Mouse (Mus musculus) limb, embryonic 15.5 days (tissue): Measurements from ENCODE around the gene Foxq1. TPM values are rescaled to one million over a fixed set of nuclear protein-coding genes. Genes with fewer than 3 reads are reported as not detected.

Experiments
- ATAC-seq: fragments of 200-750 bp; cut with Nextera tagmentation; 2 replicates; pipeline ENCODE4 v1.8.0; 2017; ENCODE audit warnings: low read depth, moderate TSS enrichment; ENCODE audit not compliant: insufficient number of reproducible peaks, low FRiP score, low TSS enrichment
- H3K27ac ChIP-seq: fragments of 300-500 bp; sonication (generic); 2 replicates; pipeline ENCODE4 v1.5.1; 2015; ENCODE audit warnings: moderate library complexity, mild to moderate bottlenecking, inconsistent platforms
- H3K27me3 ChIP-seq: fragments of 300-500 bp; sonication (generic); 2 replicates; pipeline ENCODE4 v1.6.1; 2015; ENCODE audit warnings: inconsistent platforms
- H3K36me3 ChIP-seq: fragments of 300-500 bp; sonication (generic); 2 replicates; pipeline ENCODE4 v1.6.1; 2015; ENCODE audit warnings: inconsistent platforms
- H3K4me1 ChIP-seq: fragments of 300-500 bp; sonication (generic); 2 replicates; pipeline ENCODE4 v1.6.1; 2015; ENCODE audit warnings: inconsistent platforms
- H3K4me2 ChIP-seq: fragments of 300-500 bp; sonication (generic); 2 replicates; pipeline ENCODE4 v1.6.1; 2015; ENCODE audit warnings: mild to moderate bottlenecking, inconsistent platforms
- H3K4me3 ChIP-seq: fragments of 300-500 bp; sonication (generic); 2 replicates; pipeline ENCODE4 v1.5.1; 2015; ENCODE audit warnings: mild to moderate bottlenecking, inconsistent platforms
- H3K9ac ChIP-seq: fragments of 300-500 bp; sonication (generic); 2 replicates; pipeline ENCODE4 v1.6.1; 2015; ENCODE audit warnings: inconsistent platforms
- H3K9me3 ChIP-seq: fragments of 300-500 bp; sonication (generic); 2 replicates; pipeline ENCODE4 v1.6.1; 2016; ENCODE audit warnings: inconsistent platforms
- WGBS: fragments of 180-500 bp; shearing (Covaris S2); methylation state at CpG from one replicate; pipeline ENCODE4 v1.1.7; 2015; 5-methylcytosine and 5-hydroxymethylcytosine counted together
- polyA plus RNA-seq: library from polyadenylated mRNA; unstranded; fragments of >200 nt; fragmentation: Nextera tagmentation; extraction: Ambion mirVana; gene quantifications from 2 replicates; pipeline ENCODE4 v1.2.1, GENCODE M21; 2015

The Foxq1 gene
- polyA plus RNA-seq: 2.0 TPM in 2 replicates

- Histone ChIP-seq H3K4me1 (peaks cover 30% of the 10 kb centered on the region), H3K4me2 (no peak within 1 kb of the TSS), H3K9me3 (no peaks in the 10 kb centered on the region), H3K27ac (no peak within 1 kb of the TSS), H3K9ac (no peak within 1 kb of the TSS), H3K36me3 (no peaks in the 10 kb centered on the region), H3K4me3 (no peak within 1 kb of the TSS), H3K27me3 (peaks cover 73% of the 10 kb centered on the region)
- no peak for ATAC-seq
- WGBS: 74% methylated on average over 4 of the region's 4 CpGs
Measured at GRCm38 (mm10) chr13:31555834-31556233, at the start of gene Foxq1. Gene Foxq1, plus strand, starts transcription at chr13:31556134.

- ATAC-seq: no peak
Measured at GRCm38 (mm10) chr13:31506494-31507167, 49.3 kb upstream of the Foxq1 start.

GRCm38 (mm10) chr13:31515261-31515660, 40.7 kb upstream of the Foxq1 start:
- Histone ChIP-seq H3K4me2 (no peak overlapping the region), H3K9ac (no peak overlapping the region), H3K27me3 (no peaks in the 10 kb centered on the region), H3K4me3 (no peak overlapping the region), H3K9me3 (no peaks in the 10 kb centered on the region), H3K27ac (no peak overlapping the region), H3K4me1 (no peaks in the 10 kb centered on the region; the same call in 1 of the 2 replicates), H3K36me3 (no peaks in the 10 kb centered on the region)
- WGBS: 81% methylated on average over 7 of the region's 7 CpGs
- no peak for ATAC-seq

More at GRCm38 (mm10) chr13:31506494-31507167, 49.3 kb upstream of the Foxq1 start:
- 70% methylated on average over 8 of the region's 8 CpGs for WGBS
- no peak overlapping the region for H3K4me2 ChIP-seq
- no peak overlapping the region for H3K27ac ChIP-seq
- H3K4me3 ChIP-seq: no peak overlapping the region
- no peaks in the 10 kb centered on the region for H3K4me1 ChIP-seq
- no peaks in the 10 kb centered on the region for H3K36me3 ChIP-seq
- no peak overlapping the region for H3K9ac ChIP-seq
- H3K27me3 ChIP-seq: no peaks in the 10 kb centered on the region
- H3K9me3 ChIP-seq: no peaks in the 10 kb centered on the region

- Histone ChIP-seq H3K4me3 (no peak overlapping the region), H3K36me3 (no peaks in the 10 kb centered on the region), H3K4me1 (no peaks in the 10 kb centered on the region; the same call in 1 of the 2 replicates), H3K27me3 (no peaks in the 10 kb centered on the region), H3K27ac (no peak overlapping the region), H3K4me2 (no peak overlapping the region), H3K9ac (no peak overlapping the region), H3K9me3 (no peaks in the 10 kb centered on the region)
- 45% methylated on average over 10 of the region's 10 CpGs for WGBS
- no peak for ATAC-seq
Measured at GRCm38 (mm10) chr13:31518411-31518886, 37.5 kb upstream of the Foxq1 start.

- Histone ChIP-seq H3K27ac (no peak overlapping the region), H3K9ac (no peak overlapping the region), H3K36me3 (no peaks in the 10 kb centered on the region), H3K4me2 (no peak overlapping the region), H3K4me1 (no peaks in the 10 kb centered on the region; the same call in 1 of the 2 replicates), H3K27me3 (no peaks in the 10 kb centered on the region), H3K9me3 (no peaks in the 10 kb centered on the region), H3K4me3 (no peak overlapping the region)
- WGBS: 88% methylated on average over 9 of the region's 9 CpGs
- ATAC-seq: no peak
Measured at GRCm38 (mm10) chr13:31518971-31519370, 37.0 kb upstream of the Foxq1 start.

- no peak overlapping the region for H3K9ac ChIP-seq
- WGBS: 81% methylated on average over 4 of the region's 4 CpGs
- no peak overlapping the region for H3K4me3 ChIP-seq
- H3K27me3 ChIP-seq: no peaks in the 10 kb centered on the region; the same call in 1 of the 2 replicates
- H3K27ac ChIP-seq: no peak overlapping the region
- H3K4me2 ChIP-seq: no peak overlapping the region
- no peaks in the 10 kb centered on the region for H3K4me1 ChIP-seq
- H3K9me3 ChIP-seq: no peaks in the 10 kb centered on the region
- ATAC-seq: no peak
- H3K36me3 ChIP-seq: no peaks in the 10 kb centered on the region
Measured at GRCm38 (mm10) chr13:31524976-31525375, 31.0 kb upstream of the Foxq1 start.

- Histone ChIP-seq H3K27me3 (no peaks in the 10 kb centered on the region; the same call in 1 of the 2 replicates), H3K27ac (no peak overlapping the region), H3K36me3 (no peaks in the 10 kb centered on the region), H3K4me3 (no peak overlapping the region), H3K4me2 (no peak overlapping the region), H3K4me1 (no peaks in the 10 kb centered on the region), H3K9ac (no peak overlapping the region), H3K9me3 (no peaks in the 10 kb centered on the region)
- no peak for ATAC-seq
- WGBS: 89% methylated on average over 5 of the region's 5 CpGs
Measured at GRCm38 (mm10) chr13:31531186-31531585, 24.7 kb upstream of the Foxq1 start.

GRCm38 (mm10) chr13:31531651-31532061, 24.3 kb upstream of the Foxq1 start:
- Histone ChIP-seq H3K27ac (no peak overlapping the region), H3K9ac (no peak overlapping the region), H3K27me3 (no peaks in the 10 kb centered on the region; the same call in 1 of the 2 replicates), H3K4me2 (no peak overlapping the region), H3K36me3 (no peaks in the 10 kb centered on the region), H3K4me1 (no peaks in the 10 kb centered on the region), H3K4me3 (no peak overlapping the region), H3K9me3 (no peaks in the 10 kb centered on the region)
- ATAC-seq: no peak
- WGBS: 41% methylated on average over 8 of the region's 8 CpGs

- no peak overlapping the region for H3K4me2 ChIP-seq
- H3K27ac ChIP-seq: no peak overlapping the region
- H3K9ac ChIP-seq: no peak overlapping the region
- no peak for ATAC-seq
- no peaks in the 10 kb centered on the region for H3K36me3 ChIP-seq
- H3K9me3 ChIP-seq: no peaks in the 10 kb centered on the region
- H3K27me3 ChIP-seq: no peaks in the 10 kb centered on the region; the same call in 1 of the 2 replicates
- no peaks in the 10 kb centered on the region for H3K4me1 ChIP-seq
- no peak overlapping the region for H3K4me3 ChIP-seq
- WGBS: 88% methylated on average over 4 of the region's 4 CpGs
Measured at GRCm38 (mm10) chr13:31534726-31535125, 21.2 kb upstream of the Foxq1 start.

GRCm38 (mm10) chr13:31543021-31543420, 12.9 kb upstream of the Foxq1 start:
- ATAC-seq: no peak
- no peak overlapping the region for H3K4me3 ChIP-seq
- no peaks in the 10 kb centered on the region for H3K9me3 ChIP-seq
- H3K36me3 ChIP-seq: no peaks in the 10 kb centered on the region
- H3K27ac ChIP-seq: no peak overlapping the region
- H3K9ac ChIP-seq: no peak overlapping the region
- no peaks in the 10 kb centered on the region for H3K27me3 ChIP-seq
- no peak overlapping the region for H3K4me2 ChIP-seq
- no peaks in the 10 kb centered on the region for H3K4me1 ChIP-seq
- WGBS: 84% methylated on average over 5 of the region's 5 CpGs

- no peak overlapping the region for H3K27ac ChIP-seq
- no peak overlapping the region for H3K9ac ChIP-seq
- no peaks in the 10 kb centered on the region for H3K36me3 ChIP-seq
- H3K27me3 ChIP-seq: no peaks in the 10 kb centered on the region
- no peaks in the 10 kb centered on the region for H3K9me3 ChIP-seq
- H3K4me2 ChIP-seq: no peak overlapping the region
- ATAC-seq: no peak
- no peaks in the 10 kb centered on the region for H3K4me1 ChIP-seq
- 74% methylated on average over 2 of the region's 2 CpGs for WGBS
- no peak overlapping the region for H3K4me3 ChIP-seq
Measured at GRCm38 (mm10) chr13:31546784-31547183, 9.2 kb upstream of the Foxq1 start.

GRCm38 (mm10) chr13:31547204-31547603, 8.7 kb upstream of the Foxq1 start:
- H3K27me3 ChIP-seq: no peaks in the 10 kb centered on the region
- WGBS: 74% methylated on average over 3 of the region's 3 CpGs
- no peaks in the 10 kb centered on the region for H3K4me1 ChIP-seq

More at GRCm38 (mm10) chr13:31547204-31547603, 8.7 kb upstream of the Foxq1 start:
- no peak overlapping the region for H3K9ac ChIP-seq
- no peak overlapping the region for H3K4me2 ChIP-seq
- ATAC-seq: no peak
- no peak overlapping the region for H3K4me3 ChIP-seq
- H3K36me3 ChIP-seq: no peaks in the 10 kb centered on the region
- no peaks in the 10 kb centered on the region for H3K9me3 ChIP-seq
- no peak overlapping the region for H3K27ac ChIP-seq
